Mouse (Mus musculus): Measurements from ENCODE around the gene Ppp1r12b. TPM values are rescaled to one million over a fixed set of nuclear protein-coding genes. Genes with fewer than 3 reads are reported as not detected.

Gene Ppp1r12b
- 16.1 and 19.7 TPM in 2 replicates for polyA plus RNA-seq (2012; rRNA removed)

DNA sequence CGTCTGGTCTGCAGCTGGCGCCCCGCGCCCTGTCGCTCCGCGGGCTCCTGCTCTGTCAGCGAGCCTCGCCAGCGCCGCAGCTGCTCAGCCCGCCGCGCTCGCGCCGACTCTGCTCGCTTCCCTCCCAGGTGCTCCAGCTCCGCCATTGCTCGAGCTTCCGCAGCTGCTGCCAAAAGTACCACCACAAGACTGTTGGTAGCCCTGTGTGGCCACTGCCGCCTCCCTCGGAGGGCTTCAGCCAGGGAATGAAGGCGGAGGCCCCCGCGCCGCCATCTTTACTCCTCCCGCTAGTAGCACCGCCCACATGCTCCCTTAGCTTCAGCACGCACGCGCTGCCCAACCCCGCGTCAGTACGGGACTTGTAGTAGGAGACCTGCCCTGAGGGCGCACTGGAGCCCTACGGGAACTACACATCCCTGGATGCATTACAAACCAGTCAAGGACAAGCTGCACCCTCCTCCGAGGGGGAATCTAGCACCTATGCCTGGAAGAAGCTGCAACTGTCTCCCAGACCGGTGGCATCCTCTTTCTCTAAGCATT, at the start of gene Ppp1r12b:
Gene Ppp1r12b (minus strand): TSS at position 306 of the 540 bp plus-strand sequence.

DNA sequence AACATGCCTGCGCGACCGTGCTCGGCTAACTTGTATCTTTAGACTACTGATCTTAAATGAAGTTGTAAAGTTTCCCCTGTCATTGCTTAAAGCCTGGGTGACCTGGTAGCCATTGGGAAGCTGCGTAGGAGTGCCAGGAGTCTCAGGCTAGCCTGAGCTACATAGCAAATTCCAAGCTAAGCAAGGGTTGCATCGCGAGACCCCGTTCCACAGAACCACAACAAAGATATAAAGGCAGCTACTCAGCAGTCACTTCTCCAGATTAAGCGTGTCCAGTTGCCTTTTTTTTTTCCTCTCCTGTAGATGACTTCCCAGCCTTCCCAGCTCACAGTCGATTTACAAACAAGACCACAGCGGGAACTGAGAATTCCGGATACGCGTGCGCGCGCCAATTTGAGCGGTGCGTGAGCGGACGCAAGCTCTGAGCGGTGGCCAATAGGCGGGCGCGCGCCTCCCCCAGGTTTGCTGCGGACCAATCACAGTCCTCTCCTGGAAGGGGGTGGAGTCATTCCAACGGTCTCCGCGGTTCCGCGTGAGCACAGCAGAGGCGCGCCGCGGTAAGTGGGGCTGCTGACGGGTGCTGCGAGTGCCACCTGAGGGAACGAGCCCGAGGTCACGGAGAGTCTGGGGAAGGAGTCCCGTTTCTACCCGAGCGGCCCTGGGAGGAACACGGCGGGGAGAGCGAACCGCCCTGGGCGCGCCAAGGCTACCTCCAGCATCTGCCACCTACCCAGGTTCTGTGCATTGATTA, 6.5 kb upstream of the Ppp1r12b start, which contains the start of gene Ube2t:
Gene Ube2t (plus strand): TSS at position 513 of the 751 bp plus-strand sequence.

Other genes starting within 250 kb of the Ppp1r12b start
- 8.8 and 9.0 TPM in 2 replicates for gene Ube2t, start 6.6 kb upstream of the Ppp1r12b start, polyA plus RNA-seq (2012; rRNA removed)
- 0.69 and 0.95 TPM in 2 replicates for gene Lgr6, start 149.3 kb upstream of the Ppp1r12b start, polyA plus RNA-seq (2012; rRNA removed)
- gene Ptpn7, start 176.8 kb upstream of the Ppp1r12b start, polyA plus RNA-seq (2012; rRNA removed) = 0.13 and 0.16 TPM in 2 replicates
- 448 and 480 TPM in 2 replicates for gene Arl8a, start 190.9 kb upstream of the Ppp1r12b start, polyA plus RNA-seq (2012; rRNA removed)
- gene Gpr37l1, start 211.7 kb upstream of the Ppp1r12b start, polyA plus RNA-seq (2012; rRNA removed) = 3.6 and 4.9 TPM in 2 replicates

Data from central nervous system, embryonic 18 days (tissue).